Mouse (Mus musculus) effector memory CD4-positive, alpha-beta T cell, adult 7 months (primary cell): ENCODE results near the gene Tmem47. TPM values are rescaled to one million over a fixed set of nuclear protein-coding genes. Genes with fewer than 3 reads are reported as not detected.

Source experiments
- polyA plus RNA-seq: library from polyadenylated mRNA; unstranded; fragments of 100-300 nt; shearing (Covaris generic); gene quantifications from one replicate; pipeline ENCODE4 v1.2.1, GENCODE M21; 2017

The Tmem47 gene
- 0.22 TPM for polyA plus RNA-seq

DNA sequence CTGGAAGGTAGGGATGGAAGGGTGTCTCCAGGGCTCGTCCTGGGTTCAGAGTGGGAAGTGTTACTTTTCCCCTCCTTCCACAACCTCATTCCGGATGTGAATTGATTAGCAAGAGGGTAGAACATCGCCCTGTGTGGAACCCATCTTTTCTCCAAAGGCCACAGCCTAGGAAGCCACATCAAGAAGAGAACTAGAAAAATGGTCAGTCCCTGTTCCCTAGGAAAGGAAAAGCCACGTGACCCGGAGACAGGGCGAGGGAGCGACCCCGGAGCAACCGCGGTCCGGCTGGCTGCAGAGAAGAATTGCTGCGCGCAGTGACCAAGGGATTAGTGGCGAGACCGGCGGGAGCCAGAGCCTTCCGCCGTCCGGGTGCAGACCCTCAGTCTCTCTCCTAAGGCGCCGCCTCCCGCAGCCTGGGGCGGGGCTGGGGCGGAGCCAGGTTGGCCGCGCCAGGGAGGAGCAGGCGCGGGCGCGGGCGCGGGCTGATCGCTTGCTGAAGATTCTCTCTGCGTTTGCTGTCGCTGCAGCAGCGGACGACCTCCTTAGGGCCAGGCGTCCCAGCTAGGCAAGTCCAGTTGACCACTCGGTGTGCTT, at the start of gene Tmem47:
Gene Tmem47 (plus strand): TSS at position 489 of the 594 bp plus-strand sequence.

